Mouse (Mus musculus) cortical plate, adult 2 months (tissue): Measurements from ENCODE around the gene Erg.

ENCODE experiments used
- CTCF ChIP-seq: fragments of 200-500 bp; IDR thresholded peaks from 2 replicates; pipeline ENCODE4 v1.5.1; 2011; ENCODE audit warnings: mild to moderate bottlenecking, control low read depth, low read length; ENCODE audit not compliant: insufficient read depth; ENCODE audit errors: extremely low read depth
- POLR2A ChIP-seq: fragments of 200-500 bp; IDR thresholded peaks from 2 replicates; pipeline ENCODE4 v1.6.1; 2011; ENCODE audit warnings: mild to moderate bottlenecking, low read length, control low read depth; ENCODE audit not compliant: insufficient read depth; ENCODE audit errors: extremely low read depth

GRCm38 (mm10) chr16:95601219-95601580, 14.8 kb upstream of the Erg start:
- TF ChIP-seq POLR2A (no peak), CTCF (no peak)
